Mouse (Mus musculus) bone marrow macrophage, adult 2 months (primary cell): ENCODE data around the gene Llgl2. TPM values are rescaled to one million over a fixed set of nuclear protein-coding genes. Genes with fewer than 3 reads are reported as not detected.

ENCODE experiments used
- H3K27ac ChIP-seq: 2 replicates; pipeline ENCODE4 v1.5.1; 2012; ENCODE audit warnings: low read depth, low read length; ENCODE audit not compliant: insufficient read depth
- H3K4me1 ChIP-seq: 2 replicates; pipeline ENCODE4 v1.6.1; 2012; ENCODE audit warnings: low read length; ENCODE audit not compliant: control insufficient read depth, insufficient read depth
- H3K4me3 ChIP-seq: 2 replicates; pipeline ENCODE4 v1.5.1; 2012; ENCODE audit warnings: mild to moderate bottlenecking, low read length, moderate library complexity; ENCODE audit not compliant: insufficient read depth
- CTCF ChIP-seq: IDR thresholded peaks from 2 replicates; pipeline ENCODE4 v1.5.1; 2012; ENCODE audit warnings: low read depth, mild to moderate bottlenecking, low read length, moderate library complexity
- POLR2A ChIP-seq: IDR thresholded peaks from 2 replicates; pipeline ENCODE4 v1.6.1; 2012; ENCODE audit warnings: mild to moderate bottlenecking, low read depth, low read length, borderline replicate concordance
- polyA plus RNA-seq: library from polyadenylated mRNA; stranded (reverse); fragments of >200 nt; gene quantifications from 2 replicates; pipeline ENCODE4 v1.2.4, GENCODE M21; 2012; ENCODE audit not compliant: missing spikeins, insufficient read depth, insufficient read length

Gene Llgl2
- polyA plus RNA-seq, 1 experiment = 4.9 TPM

DNA sequence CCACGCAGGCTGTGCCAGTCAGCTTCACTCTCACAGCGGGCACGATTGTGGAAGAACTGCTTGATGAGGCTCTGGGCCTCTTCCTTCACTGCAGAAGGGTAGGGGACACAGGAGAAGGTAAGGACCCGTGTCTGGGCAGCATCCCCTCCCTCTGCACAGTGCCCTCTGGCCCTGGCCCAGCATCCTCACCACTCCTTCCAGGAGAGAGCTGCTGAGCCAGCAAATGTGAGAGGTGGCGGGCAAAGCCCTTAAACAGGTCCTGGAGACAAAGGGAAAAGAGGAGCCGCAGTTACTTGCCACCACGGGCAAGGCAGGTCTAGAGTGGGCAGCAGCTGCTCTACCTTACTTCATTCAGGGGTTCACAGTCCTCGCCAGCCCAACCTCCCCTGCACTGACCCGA is 69.2 kb downstream of the Llgl2 start:
- no peak for TF ChIP-seq CTCF
- TF ChIP-seq POLR2A = no peak
- Histone ChIP-seq H3K4me3 (no peak overlapping the region), H3K27ac (no peak overlapping the region), H3K4me1 (no peaks in the 10 kb centered on the region)

DNA sequence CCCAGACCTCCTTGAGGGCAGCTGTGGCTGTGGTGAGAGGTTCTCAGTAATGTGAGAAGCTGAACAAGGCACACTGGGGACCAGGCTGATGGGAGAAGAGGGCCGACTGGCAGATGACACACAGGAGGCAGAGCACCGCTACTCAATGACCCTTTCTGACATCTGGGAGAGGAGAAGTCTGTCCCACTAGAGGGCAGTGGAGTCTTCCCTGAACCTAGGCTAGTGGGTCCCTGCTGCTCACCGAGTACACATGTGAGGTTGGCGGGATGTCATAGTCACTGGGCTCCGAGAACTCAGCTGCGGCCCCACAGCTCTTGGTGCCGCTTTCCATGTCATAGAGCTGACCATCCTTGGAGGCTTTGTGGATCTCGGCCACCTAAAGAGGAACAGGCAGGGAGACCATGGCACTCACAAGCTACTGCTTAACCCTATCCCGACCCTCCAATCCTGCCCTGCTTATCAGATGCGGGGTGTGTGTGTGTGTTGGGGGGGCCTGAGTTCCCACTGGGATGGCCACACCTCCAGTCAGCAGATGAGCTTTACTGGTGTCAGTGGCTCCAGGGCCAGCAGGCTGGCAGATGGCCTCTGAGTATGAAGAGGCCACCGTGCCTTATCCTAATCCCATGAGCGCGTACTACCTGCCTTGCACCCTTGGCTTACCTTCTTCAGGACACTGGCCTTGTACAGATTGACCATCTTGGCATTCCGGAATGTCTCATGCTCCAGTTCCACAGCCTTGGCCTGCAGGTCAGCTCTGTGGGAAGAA is 71.1 kb downstream of the Llgl2 start:
- H3K4me3 ChIP-seq = no peak overlapping the region
- no peak overlapping the region for H3K27ac ChIP-seq
- TF ChIP-seq CTCF (no peak), POLR2A (no peak)
- H3K4me1 ChIP-seq = no peaks in the 10 kb centered on the region

DNA sequence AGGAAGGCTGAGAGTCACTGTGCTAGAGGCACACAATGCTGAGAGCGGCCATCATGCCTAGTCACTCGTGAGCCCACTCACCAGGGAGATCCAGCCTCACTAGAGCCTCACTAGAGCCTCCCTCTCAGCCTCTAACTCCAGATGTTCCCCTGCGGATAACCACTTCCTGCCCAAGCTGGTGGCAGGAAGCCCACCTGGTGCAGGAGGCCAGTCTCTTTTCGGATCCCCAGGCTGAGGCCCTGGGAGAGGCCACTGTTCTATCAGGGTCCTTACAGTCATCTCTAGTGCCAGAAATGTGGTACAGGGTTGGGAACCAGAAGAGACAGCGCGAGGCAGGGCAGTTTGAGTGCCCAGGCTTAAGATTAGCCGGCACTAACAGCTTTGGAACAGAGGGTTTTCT is 74.6 kb downstream of the Llgl2 start:
- TF ChIP-seq CTCF = no peak
- no peak for TF ChIP-seq POLR2A
- H3K4me1 ChIP-seq = peaks cover 19% of the 10 kb centered on the region
- H3K27ac ChIP-seq = no peak overlapping the region
- no peak overlapping the region for H3K4me3 ChIP-seq

DNA sequence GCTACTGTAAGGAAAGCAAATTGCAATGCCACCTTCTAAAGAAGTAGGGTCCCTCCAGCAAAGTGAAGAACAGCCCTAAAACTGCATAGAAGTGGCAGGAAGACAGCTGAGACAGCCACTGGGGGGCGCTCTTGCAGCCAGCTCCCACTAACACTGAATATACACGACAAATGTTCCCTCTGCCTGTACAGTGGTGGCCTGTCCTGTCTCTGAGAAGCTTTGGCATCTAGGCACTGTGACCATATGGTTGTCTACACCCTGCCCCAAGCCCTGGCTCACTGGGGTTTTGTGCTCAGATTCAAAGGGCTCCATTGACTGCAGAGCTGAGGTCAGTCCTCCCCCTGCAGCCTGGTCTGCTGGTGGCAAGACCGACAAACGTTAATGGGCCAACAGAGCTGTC is 75.0 kb downstream of the Llgl2 start:
- peaks cover 24% of the 10 kb centered on the region for H3K4me1 ChIP-seq

DNA sequence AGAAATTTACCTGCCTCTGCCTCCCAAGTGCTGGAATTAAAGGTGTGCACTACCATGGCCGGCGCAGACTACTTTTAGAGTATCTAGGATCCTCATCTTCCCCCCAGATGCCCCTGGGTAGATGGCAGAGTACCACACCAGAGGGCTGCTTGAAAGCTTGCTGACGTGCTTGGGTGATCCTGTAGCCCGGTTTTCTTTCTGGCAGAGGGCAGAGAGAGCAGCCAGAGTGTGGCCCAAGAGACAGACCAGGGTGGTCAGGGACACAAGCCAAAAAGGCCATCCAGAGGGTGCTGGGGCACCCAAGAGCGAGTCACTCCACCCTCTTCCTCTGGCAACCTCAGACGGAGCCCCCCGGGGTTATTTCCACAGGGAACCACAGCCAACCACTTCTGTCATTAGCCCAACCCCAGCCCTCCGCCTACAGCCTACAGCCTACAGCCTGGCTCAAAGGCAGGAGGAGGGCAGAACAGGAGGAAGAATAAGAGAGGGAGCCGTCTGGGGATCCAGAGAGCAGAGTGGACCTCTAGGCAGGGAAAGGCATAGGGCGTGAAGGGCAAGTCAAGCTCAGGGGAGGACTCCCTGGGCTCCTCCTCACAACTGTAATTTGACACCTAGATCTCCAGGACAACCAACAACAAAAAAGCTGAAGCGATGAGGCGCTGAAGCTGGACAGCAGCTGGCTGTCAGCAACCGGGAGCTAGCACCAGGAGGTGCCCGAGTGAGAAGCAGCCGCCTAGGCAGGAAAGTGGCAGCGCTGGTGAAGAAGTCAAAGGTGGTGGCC is 75.8 kb downstream of the Llgl2 start, which contains the start of gene Smim5:
Gene Smim5, plus strand, starts transcription at position 481 of the 781 bp plus-strand sequence.
- Histone ChIP-seq H3K4me3 (no peak within 1 kb of the TSS), H3K27ac (no peak within 1 kb of the TSS), H3K4me1 (peaks cover 32% of the 10 kb centered on the region)
- TF ChIP-seq POLR2A (no peak), CTCF (no peak)

More for the DNA sequence above, 75.0 kb downstream of the Llgl2 start:
- H3K27ac ChIP-seq = no peak overlapping the region
- TF ChIP-seq POLR2A (no peak), CTCF (peak; percentile 96)
- H3K4me3 ChIP-seq = no peak overlapping the region

DNA sequence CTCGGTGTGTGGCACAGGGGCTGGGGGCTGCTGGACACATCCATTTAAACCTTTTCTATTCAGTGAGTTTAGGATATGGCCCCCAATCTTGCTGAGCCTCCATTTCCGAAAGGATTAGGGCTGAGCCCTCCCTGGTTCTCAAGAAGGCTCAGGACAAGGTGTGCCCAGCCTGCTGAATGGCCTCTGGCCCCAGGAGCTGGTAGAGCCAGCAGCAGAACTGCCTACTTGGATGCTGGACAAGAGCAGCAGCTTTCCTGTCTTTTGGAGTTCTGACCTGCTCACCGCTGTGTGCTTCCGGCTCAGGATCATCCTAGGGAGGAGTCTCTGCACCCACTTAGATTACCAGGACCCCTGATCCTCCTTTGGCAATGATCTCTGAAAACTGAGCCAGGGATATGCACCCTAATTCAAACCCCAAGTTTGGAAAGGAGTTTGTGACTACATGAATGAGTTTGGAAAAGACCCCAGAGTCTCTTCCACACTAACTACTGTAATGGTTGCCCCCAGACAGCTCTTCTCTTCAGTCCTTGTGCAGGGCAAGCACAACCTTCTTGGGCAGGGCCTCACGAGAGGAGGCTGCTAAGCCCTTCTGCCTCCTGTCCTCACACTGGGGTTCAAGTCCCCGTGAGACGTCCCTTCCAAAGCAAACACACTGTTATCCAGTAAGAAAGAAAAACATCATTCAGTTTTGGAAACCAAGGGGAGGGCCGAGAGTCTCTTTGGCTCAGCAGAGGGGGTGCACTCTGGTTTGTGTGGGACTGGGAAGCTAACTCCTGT is 76.9 kb downstream of the Llgl2 start:
- H3K4me3 ChIP-seq = no peak overlapping the region
- no peak for TF ChIP-seq CTCF
- TF ChIP-seq POLR2A = no peak
- no peak overlapping the region for H3K27ac ChIP-seq
- peaks cover 33% of the 10 kb centered on the region for H3K4me1 ChIP-seq

DNA sequence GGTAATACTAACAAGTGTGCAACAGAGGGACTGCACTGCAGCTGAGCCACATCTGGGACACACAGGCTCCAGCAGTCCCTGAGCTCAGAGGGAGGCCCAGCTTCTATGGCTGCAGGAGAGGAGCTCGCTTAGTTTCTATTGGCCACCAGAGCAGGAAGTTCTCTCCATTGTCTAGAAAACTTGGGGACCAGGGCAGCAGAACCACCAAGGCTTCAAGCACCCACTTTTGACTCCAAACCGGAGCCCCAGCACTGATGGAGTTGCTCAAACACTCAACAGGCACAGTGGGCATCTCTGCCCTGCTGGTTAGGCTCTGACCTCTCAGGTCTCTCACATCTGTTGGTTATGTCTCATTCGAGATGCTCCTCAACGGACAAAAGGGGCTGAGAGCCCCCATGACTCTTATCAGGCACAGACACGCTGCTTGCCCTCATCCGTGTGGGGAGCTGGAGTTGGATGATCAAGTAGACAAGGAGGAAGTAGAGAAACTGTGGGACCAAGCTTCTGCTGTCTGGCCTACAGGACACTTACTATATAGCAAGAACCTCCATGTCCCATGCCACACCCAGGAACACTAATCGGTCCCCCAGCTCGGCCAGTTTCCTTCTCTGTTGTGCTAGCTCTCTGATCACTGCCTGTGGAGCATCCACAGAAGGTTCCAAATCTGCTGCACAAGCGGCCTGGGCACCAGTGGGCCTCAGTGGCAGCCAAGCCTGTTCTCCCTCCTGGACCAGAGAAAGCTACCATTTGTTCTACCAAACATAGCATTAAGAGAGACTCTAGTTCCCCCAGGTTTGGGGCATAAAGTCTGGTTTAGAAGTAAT is 77.7 kb downstream of the Llgl2 start:
- peaks cover 33% of the 10 kb centered on the region for H3K4me1 ChIP-seq
- TF ChIP-seq CTCF = no peak
- no peak for TF ChIP-seq POLR2A

DNA sequence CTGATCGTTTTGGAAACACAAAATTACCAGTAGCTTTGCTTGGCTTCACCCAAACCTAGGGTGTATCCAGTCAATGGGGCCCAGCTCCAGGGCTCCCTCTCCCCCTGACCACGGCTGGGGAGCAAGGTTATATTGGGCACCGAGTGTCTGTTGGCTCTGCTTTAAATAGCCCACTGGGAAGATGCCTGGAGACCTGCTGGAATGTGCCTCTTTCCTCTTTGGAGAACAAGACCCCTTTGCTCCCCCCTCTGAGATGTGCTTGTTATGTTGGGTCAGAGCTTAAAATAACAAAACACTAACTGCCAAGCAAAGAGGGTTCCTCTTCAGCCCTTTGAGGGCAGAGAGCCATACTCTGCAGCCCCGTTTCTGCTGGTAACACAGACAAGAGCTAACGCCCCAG is 78.3 kb downstream of the Llgl2 start:
- peak overlapping the region; percentile 71 for H3K27ac ChIP-seq
- peaks cover 33% of the 10 kb centered on the region for H3K4me1 ChIP-seq
- TF ChIP-seq POLR2A = no peak
- no peak for TF ChIP-seq CTCF
- H3K4me3 ChIP-seq = no peak overlapping the region

More for the DNA sequence above, 77.7 kb downstream of the Llgl2 start:
- Histone ChIP-seq H3K27ac (no peak overlapping the region), H3K4me3 (no peak overlapping the region)

DNA sequence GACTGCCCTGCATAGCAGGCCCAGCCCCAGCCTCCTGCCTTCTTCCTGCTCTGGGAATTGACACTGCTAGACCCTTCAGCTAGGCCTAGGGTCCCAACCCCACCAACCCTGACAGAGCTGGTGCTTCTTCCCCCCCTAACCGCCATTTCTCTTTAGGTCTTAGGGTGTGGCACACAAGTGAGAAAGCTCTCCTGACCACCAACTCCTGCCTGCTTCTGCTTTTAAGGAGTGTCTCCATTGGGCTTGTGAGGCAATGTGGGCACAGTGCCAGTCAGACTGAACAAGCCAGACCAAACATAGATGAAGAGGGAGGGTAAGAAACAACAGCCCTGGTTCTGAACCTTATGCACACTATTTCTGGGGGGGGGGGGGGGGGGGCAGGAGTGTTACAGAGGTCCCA is 79.0 kb downstream of the Llgl2 start:
- H3K4me3 ChIP-seq = no peak overlapping the region
- TF ChIP-seq CTCF (no peak), POLR2A (no peak)
- H3K27ac ChIP-seq = peak overlapping the region; percentile 85
- peaks cover 33% of the 10 kb centered on the region for H3K4me1 ChIP-seq
